Mouse (Mus musculus): Measurements from ENCODE around the gene Rap1gap. TPM values are rescaled to one million over a fixed set of nuclear protein-coding genes. Genes with fewer than 3 reads are reported as not detected.

The Rap1gap gene
- 0.80 and 4.3 TPM in 2 replicates for total RNA-seq (2014; fragmentation: Nextera tagmentation)
- 0.65 and 4.6 TPM in 2 replicates for total RNA-seq (2017)

- ATAC-seq (replicated peaks; ENCODE audit: poor library complexity, severe bottlenecking), result peak; percentile 48
These were observed at the start of gene Rap1gap for GRCm38 (mm10) chr4:137664433-137664979. TSS of gene Rap1gap (plus strand) at chr4:137664726.

DNA sequence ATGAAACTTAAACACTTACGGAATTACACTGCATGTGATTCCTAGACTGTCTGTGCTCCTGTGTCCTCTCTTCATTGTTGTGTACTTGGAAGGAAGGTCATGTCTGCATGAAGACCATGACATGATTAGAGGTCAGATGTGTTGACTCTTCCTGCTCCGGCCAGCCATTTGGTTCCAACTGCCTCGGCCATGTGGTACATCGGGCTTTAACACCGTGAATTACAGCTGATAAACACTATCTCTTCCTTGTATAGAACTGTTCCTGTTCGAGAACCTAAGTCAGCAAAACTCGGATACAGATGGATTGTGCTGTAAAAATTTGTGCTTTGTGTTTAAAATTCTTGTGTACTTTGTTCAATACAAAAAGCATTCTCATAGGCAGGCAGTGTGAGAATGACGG lies 41.7 kb upstream of the Rap1gap start:
- ATAC-seq (replicated peaks; ENCODE audit: poor library complexity, severe bottlenecking), result no peak

DNA sequence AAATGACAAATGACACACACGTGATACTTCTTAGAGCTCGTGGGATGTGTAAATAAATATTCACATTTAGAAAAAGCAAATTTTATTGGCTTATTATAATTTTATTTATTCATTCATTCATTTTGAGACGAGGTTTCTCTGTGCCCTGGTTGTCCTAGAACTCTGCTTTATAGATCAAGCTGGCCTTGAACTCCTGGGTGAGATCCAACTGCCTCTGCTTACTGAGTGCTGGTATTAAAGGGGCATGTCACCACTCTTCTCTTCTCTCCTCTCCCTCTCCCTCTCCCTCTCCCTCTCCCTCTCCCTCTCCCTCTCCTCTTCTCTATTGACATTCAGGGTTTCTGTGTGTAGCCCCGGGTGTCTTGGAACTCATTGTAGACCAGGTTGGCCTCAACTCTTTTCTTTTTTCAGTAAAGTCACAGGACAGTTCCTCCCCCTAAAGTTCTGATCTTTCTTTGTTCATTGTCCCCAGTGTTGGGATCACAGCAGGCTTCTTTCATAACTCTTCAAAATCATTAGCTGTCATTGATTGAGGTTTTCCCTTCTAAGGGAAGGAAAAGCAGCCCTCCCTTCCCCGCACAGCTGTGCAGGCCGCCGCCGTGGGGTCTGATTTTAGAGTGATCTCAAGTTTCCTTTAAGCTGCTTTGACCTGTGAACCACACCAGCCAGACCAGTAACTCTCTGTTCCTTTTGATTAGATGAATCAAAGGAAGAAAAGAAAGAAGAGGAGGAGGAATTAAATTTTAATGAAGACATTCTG lies 36.9 kb upstream of the Rap1gap start:
- ATAC-seq (replicated peaks; ENCODE audit: poor library complexity, severe bottlenecking), result no peak

DNA sequence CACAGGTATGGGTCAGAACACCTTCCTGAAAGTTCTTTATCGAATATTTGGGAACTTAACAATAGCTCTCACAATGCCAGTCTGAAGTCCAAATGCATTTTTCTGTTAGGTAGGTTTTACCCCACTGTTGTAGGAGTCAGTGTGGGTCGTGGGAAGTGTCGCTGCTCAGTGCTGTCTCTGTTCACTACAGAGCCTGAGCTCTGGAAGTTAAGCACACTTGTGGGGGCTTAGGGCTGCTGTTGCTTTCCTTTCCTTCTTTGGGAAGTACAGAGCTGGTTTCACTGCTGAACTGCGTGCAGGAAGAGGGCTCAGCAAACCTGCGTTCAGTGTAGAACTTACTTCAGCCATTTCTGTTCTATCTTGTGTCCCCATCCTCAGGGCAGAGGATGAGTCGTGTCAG lies 36.1 kb upstream of the Rap1gap start:
- ATAC-seq (replicated peaks; ENCODE audit: poor library complexity, severe bottlenecking), result no peak

- ATAC-seq (replicated peaks; ENCODE audit: poor library complexity, severe bottlenecking), result no peak
These were observed 35.2 kb upstream of the Rap1gap start for GRCm38 (mm10) chr4:137629354-137629753.

GRCm38 (mm10) chr4:137630153-137630552 lies 34.4 kb upstream of the Rap1gap start:
- ATAC-seq (replicated peaks; ENCODE audit: poor library complexity, severe bottlenecking), result no peak

- ATAC-seq (replicated peaks; ENCODE audit: poor library complexity, severe bottlenecking), result no peak
These were observed 32.9 kb upstream of the Rap1gap start for GRCm38 (mm10) chr4:137631596-137631995.

DNA sequence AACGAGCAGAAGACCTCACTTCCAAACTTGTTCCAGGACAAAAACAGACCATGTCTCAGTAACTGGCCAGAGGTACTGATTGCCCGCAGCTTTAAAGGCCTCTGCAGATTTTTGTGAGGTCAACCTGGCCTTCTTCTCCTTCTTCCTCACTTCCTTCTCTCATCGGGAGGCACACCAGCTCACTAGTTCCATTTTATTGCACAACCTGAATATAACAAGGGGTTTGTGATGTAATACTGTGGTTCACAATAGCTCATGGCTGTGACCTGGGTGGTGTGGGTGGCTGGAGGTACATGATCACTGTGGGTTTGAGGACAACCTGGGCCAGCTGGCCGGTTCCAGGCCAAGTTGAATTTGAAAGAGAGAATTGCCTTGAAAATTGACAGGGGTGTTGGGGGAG lies 31.1 kb upstream of the Rap1gap start:
- peak; percentile 98 for ATAC-seq (replicated peaks; ENCODE audit: poor library complexity, severe bottlenecking)

DNA sequence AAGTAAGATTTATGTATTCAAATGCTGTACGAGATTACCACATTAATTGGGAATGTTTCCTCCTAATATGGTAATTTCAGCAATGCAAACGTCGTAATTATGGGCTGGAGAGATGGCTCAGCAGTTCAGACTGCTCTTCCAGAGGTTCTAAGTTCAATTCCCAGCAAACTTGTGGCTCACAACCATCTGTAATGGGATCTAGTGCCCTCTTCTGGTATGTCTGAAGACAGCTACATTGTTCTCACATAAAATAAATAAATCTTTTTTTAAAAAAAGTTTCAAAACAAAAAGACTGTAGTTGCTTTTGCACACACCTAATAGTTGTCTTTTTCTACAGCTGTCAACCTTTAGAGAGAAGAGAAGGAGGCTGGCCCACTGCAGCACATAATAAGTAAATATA lies 27.9 kb upstream of the Rap1gap start:
- ATAC-seq (replicated peaks; ENCODE audit: poor library complexity, severe bottlenecking), result no peak

DNA sequence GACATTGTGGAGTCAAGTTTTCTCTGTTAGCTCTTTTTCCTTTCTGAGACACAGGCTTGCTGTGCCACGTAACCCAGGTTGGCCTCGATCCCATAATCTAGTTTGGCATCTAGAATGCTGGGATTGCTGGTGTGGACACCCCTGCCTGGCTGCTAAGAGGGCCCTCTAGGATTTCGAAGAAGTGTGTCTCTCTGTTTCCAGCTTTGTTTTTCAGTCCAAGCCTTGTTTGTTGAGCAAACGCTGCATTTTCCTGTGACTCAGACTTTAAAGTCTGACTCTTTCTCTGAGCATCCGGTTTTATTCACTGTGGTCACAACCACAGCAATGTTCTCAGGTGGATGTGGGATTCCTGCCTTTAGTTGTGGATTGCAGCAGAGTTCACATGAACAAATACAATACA lies 23.0 kb upstream of the Rap1gap start:
- 0 out of 2 replicates have a peak, but pooled peaks have one; percentile 17 for ATAC-seq (replicated peaks; ENCODE audit: poor library complexity, severe bottlenecking)

DNA sequence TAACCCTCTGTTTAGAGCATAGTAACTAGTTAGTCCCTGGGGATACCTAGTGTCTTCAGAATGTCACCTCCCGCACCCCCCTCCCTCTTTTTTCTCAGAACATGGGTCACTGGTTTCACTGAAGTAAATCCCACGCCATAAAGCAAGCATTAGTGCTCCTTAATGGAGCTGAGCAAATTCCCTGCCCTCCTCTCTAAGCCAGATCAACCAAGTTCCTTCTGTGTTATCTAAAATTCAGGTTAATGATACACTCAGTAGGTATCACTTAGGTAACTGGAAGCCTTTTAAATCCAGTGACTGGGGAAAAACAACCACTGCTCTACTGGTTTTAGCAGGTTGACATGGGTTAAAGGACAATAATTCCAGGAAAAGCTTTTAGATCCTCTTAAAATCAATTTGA lies 22.4 kb upstream of the Rap1gap start:
- ATAC-seq (replicated peaks; ENCODE audit: poor library complexity, severe bottlenecking), result no peak

DNA sequence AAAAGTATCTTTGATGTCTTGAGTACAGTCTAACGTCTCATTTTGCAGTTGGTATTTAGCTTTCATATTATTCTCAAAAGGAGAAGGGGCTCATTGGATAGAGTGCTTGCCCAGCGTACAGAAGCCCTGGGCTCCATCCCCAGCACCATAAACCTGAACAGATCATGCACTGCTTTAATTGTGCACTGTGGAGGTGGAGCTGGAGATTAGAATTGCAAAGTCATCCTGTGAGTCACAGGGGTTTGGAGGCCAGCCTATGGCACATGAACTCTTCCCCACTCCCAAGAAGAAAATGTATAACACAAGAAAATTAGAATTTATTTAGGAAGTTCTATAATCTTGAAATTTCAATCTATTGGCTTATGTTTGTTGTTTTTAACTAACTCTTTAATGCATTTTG lies 21.1 kb upstream of the Rap1gap start:
- no peak for ATAC-seq (replicated peaks; ENCODE audit: poor library complexity, severe bottlenecking)

GRCm38 (mm10) chr4:137646262-137646661 lies 18.3 kb upstream of the Rap1gap start:
- no peak for ATAC-seq (replicated peaks; ENCODE audit: poor library complexity, severe bottlenecking)

DNA sequence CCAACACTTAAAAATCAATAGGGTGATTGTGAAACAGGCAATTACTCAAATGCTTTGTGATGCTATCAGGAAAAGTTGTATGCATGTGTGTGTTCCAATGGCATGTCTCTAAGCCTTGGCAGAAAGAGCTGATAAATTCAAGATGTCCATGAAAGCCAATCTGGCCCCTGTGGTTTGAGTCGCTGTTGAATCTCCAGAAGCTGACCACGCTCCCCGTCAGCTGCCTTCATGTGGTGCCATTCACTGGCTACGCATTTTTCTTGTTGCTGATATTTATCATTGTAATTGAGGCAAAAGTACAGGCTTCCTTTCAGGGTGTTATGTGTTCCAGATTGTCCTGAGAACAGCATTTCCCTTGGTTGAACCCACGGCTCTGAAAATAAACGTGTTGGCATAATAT lies 16.9 kb upstream of the Rap1gap start:
- ATAC-seq (replicated peaks; ENCODE audit: poor library complexity, severe bottlenecking), result no peak

DNA sequence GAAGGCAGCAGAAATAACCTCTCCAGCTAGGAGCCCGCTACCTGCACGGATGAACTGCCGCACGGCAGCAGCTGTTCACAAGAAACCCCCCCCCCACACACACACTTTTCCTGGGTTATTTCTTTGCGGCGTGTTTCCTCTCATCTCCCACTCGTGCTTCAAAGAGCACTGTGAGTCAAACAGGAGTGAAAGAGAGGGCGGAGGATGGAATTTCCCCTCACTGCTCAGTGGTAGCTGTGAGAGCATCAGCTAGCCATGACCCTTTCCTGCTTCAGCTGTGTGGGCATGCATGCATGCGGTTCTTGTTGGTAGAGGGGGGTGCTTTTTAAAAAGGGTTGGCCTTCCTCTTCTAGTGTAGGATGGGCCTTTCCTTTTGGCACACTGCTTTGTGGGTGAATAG lies 16.3 kb upstream of the Rap1gap start:
- no peak for ATAC-seq (replicated peaks; ENCODE audit: poor library complexity, severe bottlenecking)

DNA sequence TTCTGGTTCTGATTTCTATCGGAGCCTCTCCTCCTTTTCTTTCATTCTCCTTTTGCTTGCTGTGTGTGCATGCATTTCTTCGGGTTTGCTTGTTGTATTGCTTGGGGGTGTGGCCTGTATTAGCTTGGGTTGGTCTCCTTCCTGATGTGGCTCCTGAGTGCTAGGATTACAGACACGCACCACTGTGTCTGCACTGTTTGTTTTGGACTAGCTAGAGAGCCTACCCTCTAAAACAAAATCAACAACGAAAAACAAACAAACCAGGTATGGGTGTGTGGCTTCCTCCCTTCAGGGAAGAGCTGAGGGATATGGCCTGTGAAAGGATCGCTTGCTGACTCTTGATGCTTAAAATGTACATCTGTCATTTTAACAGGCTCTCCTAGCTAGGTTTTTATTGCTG lies 13.6 kb upstream of the Rap1gap start:
- no peak for ATAC-seq (replicated peaks; ENCODE audit: poor library complexity, severe bottlenecking)

GRCm38 (mm10) chr4:137652835-137653346 lies 11.6 kb upstream of the Rap1gap start:
- no peak for ATAC-seq (replicated peaks; ENCODE audit: poor library complexity, severe bottlenecking)

DNA sequence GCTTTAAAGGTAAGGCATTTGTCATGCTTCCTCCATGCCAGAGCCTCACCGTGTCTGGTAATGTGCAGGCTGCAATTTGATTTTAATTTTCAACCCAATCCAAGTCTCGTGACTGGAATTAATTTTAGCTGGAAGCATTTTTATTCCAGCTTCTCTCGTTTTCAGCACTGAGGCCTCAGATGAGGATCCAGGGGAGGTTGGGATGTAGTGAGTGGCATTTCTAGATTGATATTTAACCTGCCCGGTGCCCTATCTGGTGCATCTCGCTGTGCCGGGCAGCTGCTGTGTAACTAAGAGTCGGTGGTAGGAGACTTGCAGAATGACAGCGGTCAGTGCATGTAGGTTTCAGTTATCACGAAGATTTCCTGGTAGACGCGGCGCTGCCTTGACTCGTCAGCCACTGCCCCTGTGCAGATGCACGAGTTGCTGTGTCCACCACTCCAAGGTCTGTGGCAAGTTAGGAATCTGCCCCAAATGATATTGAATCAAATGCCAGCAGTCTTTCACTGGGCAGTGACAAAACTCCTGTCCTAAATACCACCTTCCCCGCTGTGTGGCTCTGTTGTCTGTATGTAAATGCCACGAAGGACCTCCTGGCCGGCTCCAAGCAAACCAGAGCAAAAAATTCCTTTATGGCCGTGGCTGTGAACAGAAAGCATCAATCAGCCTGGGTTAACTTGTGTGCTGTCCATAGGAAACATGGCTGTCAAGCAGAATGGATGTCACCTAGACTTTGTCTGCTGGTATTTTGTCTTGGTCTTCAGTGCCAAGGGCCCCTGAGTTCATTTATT lies 9.1 kb upstream of the Rap1gap start:
- no peak for ATAC-seq (replicated peaks; ENCODE audit: poor library complexity, severe bottlenecking)

DNA sequence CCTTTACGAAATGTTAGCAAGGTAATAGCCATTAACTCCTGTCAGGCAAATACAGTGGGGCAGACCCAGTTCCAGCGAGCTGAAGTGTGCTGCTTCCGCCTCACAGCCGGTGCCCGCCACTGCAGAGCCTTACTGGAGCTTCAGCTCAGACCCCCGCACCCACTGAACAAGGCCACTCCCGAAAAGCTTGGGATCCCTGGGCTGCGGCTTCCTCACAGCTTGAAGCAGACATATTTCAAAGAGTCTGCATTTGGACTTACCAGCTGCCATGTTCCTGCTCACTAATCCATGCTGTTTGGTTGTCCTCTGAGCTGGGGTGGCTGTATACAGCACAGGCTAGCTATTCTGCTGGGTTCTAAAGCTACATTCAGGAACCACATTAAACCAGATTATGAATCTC lies 6.9 kb upstream of the Rap1gap start:
- no peak for ATAC-seq (replicated peaks; ENCODE audit: poor library complexity, severe bottlenecking)

DNA sequence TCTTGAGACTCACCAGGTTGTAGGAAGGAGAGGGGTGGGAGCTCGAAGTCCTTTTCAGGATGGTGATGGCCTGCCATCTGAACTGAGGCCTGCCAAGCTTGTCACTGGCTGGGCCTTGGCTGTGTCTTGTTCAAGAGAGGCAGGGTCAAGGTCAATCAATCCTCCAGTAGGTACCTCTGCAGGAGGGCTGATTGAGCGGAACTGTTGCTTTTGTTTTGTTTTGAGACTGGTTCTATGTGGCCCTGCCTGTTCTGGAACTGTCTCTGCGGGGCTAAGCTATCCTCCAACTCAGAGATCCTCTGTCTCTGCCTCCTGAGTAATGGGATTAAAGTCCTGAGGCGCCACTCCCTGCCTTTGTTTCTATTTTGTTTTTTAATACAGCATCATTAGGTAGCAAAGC lies 5.0 kb upstream of the Rap1gap start:
- no peak for ATAC-seq (replicated peaks; ENCODE audit: poor library complexity, severe bottlenecking)
